Mouse (Mus musculus) heart, adult 8-10 months (tissue): ENCODE data around the gene Gsg1l2. TPM values are rescaled to one million over a fixed set of nuclear protein-coding genes. Genes with fewer than 3 reads are reported as not detected.

Source experiments
- DNase-seq: peaks from one replicate; pipeline ENCODE4 v3.0.0; 2022; ENCODE audit warnings: low spot score
- total RNA-seq, 4 experiments: library from RNA; stranded (reverse); gene quantifications; 2 replicates each; pipeline ENCODE4 v1.2.4; 2022

Gsg1l2 gene
- not detected for total RNA-seq

DNA sequence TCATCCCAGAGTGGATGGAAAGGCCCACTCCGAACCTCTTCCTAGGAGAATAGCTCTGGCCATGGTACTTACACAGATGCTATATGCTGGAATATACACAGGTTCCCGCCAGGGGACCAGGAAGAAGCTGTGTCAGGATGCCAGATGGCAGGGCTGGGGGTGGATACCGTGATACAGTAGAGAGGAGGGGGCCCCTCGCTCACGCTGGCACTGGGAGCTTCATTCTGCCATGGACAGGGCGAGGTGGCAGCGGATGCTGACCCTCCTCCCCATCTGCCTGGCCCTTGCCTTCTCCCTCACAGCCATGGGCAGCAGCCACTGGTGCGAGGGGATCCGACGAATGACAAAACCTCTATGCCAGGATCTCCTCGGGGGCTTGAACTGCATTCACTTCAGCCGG lies at the start of gene Gsg1l2:
Gene Gsg1l2 (plus strand): TSS at position 230 of the 400 bp plus-strand sequence.
- no peak for DNase-seq

DNA sequence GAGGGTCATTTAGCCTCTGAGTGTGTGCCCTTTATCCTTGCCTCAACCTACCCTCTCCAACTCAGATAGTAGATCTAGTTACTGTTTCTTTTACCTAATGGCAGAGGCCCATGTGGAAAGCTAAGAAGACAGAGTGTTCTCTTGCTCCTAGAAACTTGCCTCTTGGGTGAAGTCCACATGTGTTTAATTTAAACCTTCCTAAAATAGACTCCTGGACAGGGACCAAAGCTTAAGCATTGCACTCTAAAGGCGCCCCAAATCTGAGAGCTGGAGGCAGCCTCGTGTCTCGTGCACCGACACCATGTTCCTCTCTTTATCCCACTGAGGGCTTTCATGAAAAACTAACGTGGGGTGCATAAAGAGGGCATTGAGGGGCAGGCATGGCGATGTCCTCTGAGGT lies 47.3 kb upstream of the Gsg1l2 start:
- DNase-seq: peak; percentile 54

DNA sequence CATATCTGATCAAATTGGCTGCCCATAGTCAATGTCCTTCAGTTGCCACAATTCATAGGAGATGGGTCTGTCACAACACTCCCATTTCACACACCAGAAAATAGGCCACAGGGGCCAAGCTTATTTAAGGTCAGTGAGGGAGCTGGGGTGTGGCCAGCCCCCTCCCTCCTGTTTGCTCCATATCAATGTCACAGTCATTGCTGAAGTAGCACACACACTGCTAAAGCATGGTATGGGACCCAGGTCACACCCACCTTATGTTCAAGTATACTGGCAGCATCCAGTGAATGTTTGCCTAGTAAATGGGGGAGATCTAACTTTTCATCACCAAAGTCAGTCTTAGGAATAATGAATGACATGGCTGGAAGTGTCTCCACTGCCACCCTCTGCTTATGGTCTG lies 45.7 kb upstream of the Gsg1l2 start:
- no peak for DNase-seq

DNA sequence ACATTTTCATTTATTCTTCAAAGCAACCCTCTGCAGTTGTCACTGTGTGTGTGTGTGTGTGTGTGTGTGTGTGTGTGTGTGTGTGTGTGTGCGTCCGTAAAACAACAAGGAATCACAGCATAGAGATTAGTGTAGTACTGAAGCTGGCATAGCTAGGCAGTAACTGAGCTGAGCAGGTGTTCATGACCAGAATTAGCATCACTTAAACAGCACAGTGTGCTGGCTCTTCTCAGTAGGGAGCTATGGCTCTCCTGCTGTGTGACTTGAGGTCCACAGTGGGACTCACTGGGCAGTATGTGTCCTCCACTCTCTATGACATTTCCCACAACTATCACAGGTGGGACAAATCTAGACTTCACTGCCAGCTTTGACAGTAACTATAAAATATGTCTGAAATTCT lies 43.4 kb upstream of the Gsg1l2 start:
- no peak for DNase-seq

DNA sequence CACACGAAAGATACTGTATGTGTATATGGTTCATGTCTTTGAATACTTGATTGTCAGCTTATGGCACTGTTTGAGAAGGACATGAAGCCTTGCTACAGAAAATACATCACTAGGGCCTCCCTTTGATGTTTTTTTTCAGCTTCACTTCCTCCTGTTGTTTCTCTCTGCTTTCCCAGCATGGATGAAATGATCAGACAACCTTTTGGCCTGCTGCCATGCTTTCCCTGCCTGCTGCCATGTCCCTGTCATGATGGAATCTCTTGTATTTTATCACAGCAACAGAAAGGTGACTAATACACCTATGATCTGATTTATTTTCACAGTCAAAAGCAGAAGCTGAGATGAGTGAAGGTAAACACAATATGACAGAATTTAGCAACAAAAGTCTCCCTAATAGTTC lies 40.7 kb upstream of the Gsg1l2 start:
- no peak for DNase-seq

DNA sequence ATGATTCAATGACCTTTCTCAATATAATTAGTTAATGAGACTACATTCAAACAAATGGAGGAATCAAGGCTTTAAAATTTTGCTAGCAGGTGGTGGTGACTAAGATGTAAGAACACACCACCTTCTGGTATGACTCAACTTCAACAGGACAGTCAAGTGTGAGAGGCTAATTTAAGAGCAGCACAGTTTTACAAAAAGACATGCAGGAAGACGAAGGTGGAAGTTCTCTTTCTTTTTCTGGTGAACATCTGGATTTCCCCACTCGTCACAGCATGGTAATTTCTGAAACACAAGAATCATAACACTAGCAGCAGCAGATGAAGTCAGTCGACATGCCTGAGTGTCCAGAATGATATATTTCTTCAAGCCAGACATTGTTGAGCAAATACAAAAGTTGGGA lies 39.8 kb upstream of the Gsg1l2 start:
- no peak for DNase-seq

DNA sequence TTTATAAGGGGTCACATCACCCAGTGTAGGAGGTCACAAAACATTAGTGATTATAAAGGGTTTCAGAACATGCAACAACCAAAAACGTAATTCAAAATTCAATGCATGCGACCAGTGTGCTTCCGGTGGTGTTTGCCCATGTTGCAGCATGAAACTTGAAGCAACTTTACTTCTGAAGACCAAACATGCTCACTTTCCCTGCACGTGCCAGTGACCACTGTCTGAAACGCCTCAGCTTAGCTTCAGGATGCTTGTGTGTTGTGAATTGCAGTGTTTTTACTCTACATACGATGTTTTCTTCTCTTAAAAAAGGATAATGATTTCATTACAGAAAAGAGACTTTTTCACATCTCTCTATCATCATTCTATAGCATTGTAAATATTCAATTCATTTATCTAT lies 36.1 kb upstream of the Gsg1l2 start:
- DNase-seq: no peak

DNA sequence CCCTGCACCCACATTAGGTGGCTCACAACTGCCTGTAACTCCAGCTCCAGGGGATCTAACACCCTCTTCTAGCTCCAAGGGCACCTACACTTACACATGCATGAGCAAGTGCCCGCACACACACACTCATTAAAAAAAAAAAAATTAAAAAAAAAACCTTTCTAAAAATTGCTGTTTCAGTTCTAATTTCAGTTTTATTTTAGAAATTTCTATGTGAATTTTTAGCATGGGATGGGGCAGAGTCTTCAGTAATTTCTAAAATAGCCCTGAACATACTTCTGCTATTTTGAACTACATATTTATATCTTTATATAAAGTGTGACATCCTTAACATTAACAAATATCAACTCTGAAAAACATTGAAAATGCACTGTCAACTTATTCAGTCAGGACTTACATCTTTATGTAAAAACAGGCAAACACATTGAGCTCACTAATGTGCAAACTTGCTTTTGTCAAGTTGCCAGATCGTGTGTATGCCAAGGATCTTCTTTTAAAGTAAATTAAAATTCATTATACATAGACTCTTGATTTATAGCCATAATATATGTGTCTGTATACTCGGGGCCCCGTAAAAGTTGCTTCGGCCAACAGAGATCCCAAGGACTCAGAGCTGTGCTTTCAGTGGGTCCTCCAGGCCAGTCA lies 35.4 kb upstream of the Gsg1l2 start:
- DNase-seq: no peak

DNA sequence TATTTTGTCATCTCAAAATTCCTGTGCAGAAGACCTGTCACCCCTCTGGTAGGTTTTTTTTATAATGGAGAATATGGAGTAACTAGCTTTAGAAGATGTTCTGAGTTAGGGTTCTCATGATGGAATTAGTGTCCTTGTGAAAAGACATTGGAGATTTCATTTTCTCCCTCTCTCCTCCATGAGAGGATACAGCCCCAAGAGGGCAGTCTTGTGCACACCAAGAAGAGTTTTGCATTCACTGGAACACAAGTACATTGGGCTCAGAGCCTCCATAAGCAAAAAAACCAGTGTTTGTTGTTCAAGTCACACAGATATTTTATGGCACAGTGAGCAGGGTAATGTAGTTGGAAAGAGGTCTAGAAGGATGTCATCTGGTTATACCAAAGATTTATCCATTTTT lies 32.8 kb upstream of the Gsg1l2 start:
- no peak for DNase-seq

DNA sequence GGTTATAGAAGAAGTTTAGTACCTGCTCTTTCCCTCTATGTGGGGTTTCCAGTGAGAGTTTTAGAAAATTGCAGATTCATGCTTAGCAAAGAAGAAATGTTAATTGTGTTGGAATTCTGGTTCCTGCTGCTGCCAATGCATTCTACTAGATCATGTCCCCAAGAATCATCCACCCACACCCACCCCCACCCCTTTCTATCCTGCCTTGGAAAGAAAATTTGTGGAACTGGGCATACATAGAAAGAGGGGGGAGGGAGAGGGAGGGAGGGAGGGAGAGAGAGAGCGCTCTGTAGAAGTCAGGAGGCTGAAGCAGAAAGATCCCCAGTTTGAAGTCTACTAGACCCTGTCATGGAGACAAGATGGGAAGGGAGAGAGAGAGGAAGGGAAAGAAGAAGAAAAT lies 18.1 kb upstream of the Gsg1l2 start:
- DNase-seq: no peak

DNA sequence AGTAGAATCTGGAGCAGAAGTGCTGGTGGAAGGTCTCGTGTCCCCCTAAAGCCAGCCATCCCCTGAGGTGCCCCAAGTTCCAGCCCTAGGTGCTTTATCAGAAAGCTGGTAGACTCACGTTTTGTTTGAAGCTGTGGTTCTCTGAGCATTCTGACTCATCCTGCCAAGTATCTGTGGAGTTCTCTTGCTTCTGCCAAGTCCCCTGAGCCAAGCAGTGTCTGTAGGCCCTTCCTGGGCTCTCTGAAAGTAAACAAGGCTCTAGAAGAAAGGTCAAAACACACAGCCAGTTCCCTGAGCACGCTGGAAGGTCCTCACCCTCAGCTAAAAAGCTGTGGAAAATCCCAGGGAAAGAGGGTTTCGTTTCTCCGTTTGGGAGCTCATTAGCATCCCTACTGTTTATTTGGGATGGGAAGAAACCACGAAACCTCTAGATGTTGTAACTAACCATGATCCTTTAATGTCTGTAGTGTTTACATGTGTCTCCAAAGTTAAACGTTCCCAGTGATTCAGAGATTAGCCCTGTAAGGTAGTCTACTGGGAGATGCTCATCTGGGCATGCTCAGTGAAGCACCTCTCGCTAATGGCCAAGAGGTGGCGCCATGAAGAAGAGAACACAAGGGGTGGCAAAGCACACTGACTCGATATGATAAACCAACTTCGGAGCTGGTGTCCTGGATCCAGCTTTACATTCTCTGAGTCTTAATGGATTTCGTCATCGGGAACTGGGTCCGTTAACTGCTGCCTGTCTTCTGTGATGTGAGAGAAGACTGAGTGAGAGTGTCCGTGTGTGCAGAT lies 16.8 kb upstream of the Gsg1l2 start:
- DNase-seq: peak; percentile 4

DNA sequence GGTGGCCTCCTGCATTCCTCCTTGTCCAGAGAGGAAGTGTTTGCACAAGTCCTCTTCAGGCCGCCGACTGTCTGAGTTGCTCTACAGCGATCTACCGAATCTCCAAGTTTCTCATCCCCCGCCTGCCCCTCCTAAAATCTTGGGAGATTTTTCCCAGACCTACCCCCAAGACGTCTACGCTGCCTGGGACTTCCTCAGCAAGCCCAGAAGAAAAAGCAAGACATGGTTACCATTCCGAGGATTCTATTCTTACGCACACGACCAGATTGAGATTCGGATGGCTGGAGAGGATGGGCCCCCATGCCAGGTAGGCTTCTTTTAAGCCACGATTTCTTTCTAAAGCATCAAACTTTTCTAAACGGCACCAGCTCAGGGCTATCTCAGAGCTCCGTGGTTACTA lies 3.4 kb upstream of the Gsg1l2 start, which contains the start of gene Glp2r:
Gene Glp2r (minus strand): TSS at position 101 of the 400 bp plus-strand sequence.
- DNase-seq: no peak

DNA sequence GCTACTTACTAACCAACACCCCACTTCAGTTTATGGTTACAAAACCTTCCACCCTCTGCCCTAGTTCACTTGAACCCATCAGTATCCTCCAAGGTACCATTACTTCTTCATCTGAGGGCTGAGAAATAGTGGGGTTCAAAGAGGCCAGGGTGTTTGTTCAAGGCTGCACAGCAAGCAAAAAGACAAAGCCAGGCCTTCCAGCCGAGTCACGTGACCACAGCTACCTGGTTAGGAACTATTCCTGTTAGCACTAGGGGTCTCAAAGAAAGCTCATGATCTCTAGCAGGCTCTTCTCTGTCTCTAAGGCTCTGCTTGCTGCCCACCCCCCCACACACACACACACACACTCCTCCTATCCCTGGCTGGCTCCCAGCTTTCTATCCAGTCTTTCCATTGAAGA lies 2.7 kb upstream of the Gsg1l2 start:
- no peak for DNase-seq

DNA sequence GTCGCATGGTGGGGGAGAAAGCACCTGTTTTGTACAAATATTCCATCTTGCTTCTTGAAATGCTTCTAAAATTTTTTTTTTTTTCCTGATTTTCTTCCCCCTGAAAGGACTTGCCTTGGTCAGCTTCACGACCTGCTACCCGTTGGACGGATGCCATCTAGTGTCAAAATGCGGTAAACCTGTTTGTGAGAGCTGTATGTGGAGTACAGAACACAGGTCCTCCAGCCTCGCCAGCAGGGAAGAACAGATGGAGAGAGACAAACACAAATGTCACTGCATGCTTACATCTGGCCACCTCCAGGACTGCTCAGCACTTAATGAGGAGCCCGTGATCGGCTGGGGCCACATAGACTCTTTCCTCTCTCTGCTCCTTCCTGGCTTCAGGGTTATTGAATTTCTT lies 1.8 kb upstream of the Gsg1l2 start:
- no peak for DNase-seq

DNA sequence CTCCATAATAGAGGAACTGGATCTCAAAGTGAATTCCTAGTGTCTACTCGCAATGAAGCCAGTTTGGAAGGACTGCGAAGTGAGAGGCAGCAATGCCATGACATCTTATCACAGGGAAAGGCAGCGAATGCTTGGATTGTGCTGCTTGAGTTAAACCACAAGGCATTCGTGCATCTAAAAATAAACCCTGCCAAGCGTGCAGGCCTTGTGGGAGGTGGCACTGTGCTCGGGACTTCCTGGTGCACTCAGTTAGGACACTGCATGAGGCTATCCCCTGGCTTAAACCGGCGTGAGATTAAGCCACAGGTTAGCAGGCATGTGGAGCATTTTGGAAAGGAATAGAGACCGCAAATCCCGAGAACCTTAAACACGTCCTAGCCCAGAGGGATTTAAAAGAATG lies 15.8 kb downstream of the Gsg1l2 start:
- DNase-seq: no peak

DNA sequence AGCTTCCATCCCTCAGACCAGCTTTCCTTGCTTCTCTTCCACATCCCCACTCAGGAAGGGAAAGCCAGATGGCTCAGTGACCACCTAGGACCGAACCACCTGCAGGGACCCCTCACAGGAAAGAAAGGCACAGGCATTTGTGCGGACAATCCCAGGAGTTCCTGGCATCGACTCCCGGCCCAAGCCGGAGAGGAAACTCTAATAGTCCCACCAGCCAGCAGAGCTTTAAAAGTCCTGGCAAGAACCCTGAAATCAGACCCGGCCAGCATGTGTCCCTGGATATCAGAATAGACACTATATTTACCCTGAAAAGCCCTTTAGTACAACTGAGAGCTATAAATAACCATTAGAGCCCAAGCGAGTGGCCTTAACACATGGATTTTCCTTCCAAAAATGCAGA lies 23.5 kb downstream of the Gsg1l2 start, which contains the start of gene Dhrs7c:
Gene Dhrs7c (plus strand): TSS at position 257 of the 400 bp plus-strand sequence.
- DNase-seq: peak; percentile 51

DNA sequence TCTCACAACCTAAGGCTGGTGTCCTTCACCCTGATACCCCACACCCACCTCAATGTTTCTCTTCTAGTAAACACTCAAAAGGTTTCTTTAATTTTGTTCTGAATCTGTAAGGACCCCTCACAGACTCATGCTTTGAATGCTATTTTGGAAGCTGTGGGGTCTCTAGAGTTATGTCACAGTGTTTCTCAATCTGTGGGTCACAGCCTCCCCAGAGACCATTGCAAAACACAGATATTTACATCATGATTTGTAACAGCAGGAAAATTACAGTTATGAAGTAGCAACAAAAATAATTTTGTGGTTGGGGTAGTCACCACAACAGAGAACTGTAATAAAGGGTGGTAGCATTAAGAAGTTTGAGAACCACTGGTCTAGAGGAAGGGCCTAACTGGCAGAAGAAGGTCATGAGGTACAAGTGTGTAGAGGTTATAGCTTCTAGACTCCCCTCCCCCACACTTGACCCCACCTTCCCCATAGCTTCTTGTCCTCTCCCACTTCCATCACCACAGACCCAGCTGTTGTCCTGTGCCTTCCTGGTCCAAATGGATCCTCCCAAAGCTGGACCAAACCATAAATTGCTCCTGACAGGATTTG lies 25.8 kb downstream of the Gsg1l2 start:
- DNase-seq: no peak

DNA sequence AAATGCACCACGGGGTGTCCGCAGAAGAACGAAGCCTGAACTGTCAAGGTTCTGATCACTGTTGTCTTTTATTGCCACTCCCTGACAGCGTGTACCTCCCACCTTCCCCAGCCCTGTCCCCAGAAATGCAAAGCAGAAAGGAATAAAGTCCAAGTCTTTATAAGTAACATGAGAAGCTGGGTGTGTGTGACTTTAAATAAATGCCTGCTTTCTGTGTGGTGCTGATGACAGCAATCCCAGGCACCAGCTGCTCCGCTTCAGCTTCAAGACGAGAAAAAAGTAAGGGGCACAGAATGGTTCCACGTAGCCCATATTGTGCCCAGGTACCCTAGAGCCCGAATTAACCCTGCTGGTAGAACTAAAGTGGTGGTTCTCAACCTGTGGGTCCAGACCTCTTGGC lies 26.8 kb downstream of the Gsg1l2 start:
- DNase-seq: no peak

DNA sequence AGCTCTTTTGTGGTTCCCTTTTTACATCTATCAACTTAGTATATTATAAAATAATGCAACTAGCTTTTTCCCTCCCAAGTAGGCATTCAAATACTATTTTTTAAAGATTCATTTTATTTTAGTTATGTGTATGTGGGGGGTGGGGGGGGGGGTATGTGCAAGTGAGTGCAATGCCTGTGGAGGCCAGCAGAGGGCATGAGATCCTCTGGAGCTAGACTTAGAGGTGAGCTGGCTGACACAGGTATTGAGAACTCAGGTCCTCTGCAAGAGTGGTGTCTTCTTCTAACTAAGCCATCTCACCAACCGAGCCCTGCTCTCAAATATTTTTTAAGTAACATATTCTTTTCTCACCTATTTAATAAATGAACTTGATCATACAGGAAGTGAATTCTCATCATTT lies 31.1 kb downstream of the Gsg1l2 start:
- DNase-seq: no peak

DNA sequence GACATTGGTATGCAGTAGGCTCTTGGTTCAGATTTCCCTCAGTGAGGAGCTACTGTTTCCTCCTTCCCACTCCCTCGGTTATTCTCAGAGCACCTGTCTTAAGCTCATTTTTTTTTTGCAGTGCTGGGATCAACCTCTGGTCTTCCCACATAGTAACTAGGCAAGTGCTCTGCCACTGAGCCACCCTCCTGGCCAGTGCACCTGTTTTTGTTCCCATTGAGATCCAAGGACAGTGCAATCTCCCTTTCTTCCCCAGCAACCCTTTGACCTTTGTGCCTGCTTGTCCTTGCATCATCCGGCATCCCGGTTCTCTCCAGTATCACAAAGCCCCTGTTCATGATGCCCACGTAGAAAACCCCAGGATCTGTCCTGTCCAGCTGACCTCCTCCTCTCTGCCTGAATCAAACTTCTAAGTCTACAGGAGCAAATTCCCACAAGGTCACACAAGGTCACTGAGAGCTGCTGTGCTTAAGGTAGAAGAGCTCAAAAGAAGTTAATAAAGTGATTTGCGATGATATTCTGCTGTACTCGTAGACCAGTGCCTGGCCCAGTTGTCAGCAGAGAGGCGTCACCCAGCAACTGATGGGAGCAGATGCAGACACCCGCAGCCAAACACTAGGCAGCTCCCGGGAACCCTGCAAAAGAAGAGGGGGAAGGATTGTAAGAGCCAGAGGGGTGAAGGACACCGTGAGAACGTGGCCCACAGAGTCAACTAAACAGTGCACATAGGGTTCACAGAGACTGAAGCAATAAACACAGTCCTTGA lies 32.6 kb downstream of the Gsg1l2 start:
- DNase-seq: no peak

DNA sequence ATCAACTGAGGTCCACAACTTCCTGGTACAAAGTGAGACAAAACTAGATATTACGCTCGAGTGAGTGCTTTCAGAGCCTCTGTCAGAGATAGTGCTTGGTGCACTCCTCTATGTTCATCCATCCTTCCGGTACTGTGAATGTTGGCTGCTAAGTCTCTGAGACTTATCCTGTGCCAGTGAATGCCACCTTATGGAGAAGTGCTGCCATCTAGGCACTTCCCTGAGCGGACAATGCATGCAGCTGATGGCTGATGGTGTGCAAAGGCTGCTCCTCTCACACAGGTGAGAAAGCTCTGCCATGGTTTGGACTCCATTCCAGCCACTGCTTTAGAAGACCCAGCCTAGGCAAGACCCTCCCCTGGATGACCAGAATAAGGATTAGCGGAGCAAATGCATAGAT lies 33.6 kb downstream of the Gsg1l2 start:
- DNase-seq: no peak

DNA sequence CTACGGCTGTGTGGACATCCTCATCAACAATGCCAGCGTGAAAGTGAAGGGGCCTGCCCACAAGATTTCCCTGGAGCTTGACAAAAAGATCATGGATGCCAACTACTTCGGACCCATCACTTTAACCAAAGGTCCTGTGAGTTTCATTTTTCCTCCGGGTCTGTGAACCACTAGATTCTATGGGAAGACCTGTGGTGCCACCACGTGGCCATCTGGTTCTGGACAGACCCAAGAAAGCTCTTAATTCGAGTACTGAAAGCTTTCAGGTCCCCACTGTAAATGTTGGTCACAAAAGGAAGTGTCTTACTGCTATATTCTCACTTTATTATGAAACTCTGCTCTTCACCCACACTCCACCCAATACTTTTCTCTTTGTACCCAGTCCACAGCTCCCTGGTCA lies 37.1 kb downstream of the Gsg1l2 start:
- DNase-seq: no peak
